Mouse (Mus musculus) adrenal gland, postnatal 25 days (tissue): ENCODE measurements at regions not wholly inside any gene's neighbourhood (a gene's known extent, or its start where the extent isn't known, plus 50 kb on each side); places are given as distances from the start of the nearest gene placed in this dataset.
A peak's percentile ranks its signal among the peaks of the same experiment; 100 is the strongest.

ENCODE experiments used
- DNase-seq: peaks from one replicate; pipeline ENCODE4 v3.0.0; 2021; ENCODE audit warnings: mixed read lengths

DNA sequence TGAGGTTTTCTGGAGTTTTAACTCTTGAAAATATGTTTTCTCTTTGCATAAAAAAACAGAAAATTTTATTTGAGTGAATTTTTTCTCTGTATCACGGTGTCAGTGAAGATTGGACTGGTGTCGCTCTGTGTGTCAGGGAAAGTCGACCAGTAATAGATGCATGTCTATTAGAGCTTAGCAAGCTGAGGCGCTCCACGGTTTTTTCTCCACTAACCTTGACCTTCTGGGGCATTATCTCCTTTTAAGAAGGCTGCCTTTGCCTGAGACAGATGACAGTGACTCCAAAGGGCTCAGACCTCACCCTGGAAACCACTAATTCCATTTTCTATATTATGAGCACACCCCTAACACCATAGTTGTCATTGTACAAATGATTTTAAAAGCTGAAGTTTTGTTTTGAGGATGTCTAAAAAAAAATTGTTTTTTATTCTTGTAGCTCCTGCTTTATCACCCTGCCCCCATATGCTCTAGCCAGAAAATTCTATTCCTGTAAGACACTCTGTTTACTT lies 561.8 kb downstream of the Gm43517 start:
- no peak for DNase-seq

DNA sequence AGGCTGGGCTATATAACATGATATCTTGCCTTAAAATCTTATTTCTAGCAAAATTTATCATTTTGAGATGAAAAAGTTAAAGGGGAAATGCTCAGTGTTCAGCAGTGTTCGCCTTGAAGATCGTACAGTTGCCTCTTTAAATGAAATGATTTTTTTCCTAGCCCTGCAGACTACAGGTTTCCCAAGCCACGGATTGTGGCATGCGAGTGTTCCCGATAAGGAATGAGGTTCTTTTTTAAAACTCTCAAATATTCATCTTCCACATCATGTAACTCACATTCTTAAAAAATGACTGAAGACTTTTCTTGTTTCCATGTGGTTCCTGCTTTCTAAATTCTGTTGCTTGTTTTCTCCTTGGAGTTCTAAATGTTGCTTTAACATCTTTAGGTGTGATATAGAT lies 566.0 kb downstream of the Gm43517 start:
- no peak for DNase-seq

DNA sequence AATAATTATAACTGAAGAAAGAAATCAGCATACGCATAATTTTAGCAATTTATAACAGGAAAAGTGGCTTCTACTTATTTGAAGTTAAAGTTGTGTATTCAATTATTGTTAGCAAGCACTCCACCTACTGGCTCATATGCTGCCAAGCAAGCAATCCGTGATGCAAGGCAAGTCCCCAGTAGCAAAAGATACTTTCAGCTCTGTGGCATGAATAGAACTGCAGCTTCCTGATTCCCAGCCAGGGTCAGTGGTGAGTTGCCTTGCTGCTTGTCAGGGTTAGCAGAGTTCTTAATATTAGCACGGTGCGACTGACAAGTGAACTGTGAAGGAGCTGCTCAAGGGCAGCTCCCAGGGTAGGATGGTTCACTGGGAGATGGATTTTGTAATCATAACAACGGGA lies 566.8 kb downstream of the Gm43517 start:
- peak; percentile 8 for DNase-seq

- no peak for DNase-seq
These were observed 583.1 kb downstream of the Gm43517 start for GRCm38 (mm10) chr12:49968072-49968471.

DNA sequence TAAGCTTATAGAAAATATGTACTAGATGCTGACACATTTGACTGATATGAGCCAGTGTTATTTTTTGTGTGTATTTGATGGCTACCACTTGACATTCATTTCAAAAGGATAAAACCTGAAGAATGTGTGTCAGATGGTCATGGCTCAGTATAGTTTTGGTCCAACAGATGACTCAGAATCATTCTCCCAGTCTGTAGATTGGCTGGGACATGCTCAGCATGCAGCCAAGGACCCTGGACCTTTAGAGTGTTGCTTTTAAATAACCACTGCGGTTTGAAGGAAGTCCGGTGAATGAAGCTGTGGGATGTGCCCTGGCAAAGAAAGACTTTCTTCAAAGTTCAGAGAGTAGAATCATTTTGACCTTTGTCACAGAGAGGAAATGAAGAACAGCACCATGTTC lies 584.6 kb downstream of the Gm43517 start:
- DNase-seq: no peak

- no peak for DNase-seq
These were observed 589.8 kb downstream of the Gm43517 start for GRCm38 (mm10) chr12:49974591-49975323.

DNA sequence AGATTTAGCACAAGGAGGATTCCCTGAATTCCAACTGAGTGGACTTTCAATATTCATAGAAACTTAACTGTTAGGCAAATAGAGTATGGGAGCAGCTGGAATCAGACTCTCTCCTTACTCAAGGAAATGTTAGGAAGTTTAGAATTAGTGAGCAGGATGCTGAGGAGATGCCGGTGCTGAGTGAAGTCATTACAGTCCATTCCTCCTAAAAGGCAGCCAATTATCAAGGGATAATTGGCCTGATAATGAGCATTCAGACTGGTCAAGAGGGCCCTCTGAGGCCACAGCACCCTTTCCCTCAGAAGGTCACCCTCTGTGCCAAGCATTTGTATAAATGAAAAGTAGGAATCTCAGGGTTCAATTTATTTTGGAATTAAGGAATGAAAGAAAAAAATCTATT lies 590.6 kb downstream of the Gm43517 start:
- DNase-seq: no peak

DNA sequence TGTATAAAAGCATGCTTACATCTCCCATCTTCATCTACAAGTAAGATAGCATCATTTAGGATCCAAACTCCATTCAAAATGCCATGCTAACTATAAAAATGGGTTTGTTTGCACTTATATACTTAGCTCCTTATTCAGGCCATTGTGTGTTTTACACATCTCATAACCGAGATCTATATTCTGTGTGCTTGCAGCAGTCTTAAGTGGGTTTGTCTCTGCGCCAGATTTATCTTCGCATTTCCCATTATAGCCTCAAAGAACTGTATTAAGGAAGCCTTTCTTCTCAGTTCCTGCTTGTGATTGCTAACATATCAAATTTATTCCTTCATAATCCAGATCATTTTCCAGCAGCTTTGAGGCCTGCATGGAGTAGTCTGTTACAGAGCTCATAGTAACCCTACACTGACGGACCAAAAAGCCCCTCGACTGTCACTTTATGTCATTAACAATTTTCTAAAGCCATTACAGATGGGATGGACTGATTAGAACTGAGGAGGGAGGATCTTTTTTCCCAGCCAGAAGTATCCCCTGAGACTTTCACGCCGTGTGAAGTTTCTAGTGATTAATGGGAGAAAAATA lies 607.6 kb downstream of the Gm43517 start:
- DNase-seq: no peak

DNA sequence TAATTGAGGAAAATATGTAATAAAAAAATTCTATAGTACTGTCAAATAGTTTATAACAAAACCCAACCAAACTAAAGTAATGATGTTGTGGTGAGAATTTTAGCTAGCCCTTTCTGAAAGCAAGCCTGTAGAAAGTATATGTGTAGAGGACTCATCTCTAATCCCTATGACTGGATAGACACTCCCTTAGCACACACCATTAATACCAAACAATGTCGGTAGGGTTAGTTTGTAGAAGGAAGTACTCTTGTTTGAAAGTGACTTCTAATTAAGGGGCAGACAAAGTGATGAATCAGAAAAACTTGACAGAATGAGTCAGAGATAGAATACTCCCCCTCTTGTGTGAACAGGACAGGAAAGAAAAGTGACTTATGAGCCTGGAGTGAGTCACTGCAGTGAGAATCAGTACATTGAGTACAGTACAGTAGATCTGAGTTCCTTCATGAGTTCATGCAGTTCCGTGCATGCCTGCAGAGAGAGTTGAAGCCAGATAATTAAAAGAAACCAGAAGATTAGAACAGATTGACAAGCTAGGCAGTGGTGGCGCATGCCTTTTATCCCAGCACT lies 610.0 kb downstream of the Prkd1 start:
- no peak for DNase-seq

GRCm38 (mm10) chr12:50061286-50061685 lies 587.6 kb downstream of the Prkd1 start:
- no peak for DNase-seq

GRCm38 (mm10) chr12:50066394-50066793 lies 582.5 kb downstream of the Prkd1 start:
- DNase-seq: no peak

- no peak for DNase-seq
These were observed 577.1 kb downstream of the Prkd1 start for GRCm38 (mm10) chr12:50071797-50072196.

DNA sequence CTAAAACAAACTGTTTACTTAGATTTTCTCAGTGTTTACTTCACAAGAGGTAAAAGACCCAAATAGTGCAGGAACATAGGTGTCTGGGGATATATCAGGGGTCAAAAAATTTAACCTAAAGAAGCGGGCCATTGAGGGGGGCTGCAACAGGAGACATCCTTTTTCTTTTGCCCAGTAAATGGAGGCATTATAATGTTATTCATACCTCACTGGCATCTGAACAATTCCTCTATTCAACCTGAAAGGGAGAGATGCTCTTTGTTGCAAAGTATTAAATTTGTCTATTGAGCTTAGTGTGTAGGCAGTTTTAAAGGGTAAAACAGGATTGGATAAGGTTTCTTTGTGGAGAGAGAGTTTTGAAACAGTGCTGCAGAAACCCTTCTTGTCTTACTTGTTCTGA lies 576.5 kb downstream of the Prkd1 start:
- no peak for DNase-seq

GRCm38 (mm10) chr12:50073684-50074083 lies 575.2 kb downstream of the Prkd1 start:
- no peak for DNase-seq

GRCm38 (mm10) chr12:50081157-50081556 lies 567.7 kb downstream of the Prkd1 start:
- DNase-seq: no peak

- no peak for DNase-seq
These were observed 567.3 kb downstream of the Prkd1 start for GRCm38 (mm10) chr12:50081571-50081970.

DNA sequence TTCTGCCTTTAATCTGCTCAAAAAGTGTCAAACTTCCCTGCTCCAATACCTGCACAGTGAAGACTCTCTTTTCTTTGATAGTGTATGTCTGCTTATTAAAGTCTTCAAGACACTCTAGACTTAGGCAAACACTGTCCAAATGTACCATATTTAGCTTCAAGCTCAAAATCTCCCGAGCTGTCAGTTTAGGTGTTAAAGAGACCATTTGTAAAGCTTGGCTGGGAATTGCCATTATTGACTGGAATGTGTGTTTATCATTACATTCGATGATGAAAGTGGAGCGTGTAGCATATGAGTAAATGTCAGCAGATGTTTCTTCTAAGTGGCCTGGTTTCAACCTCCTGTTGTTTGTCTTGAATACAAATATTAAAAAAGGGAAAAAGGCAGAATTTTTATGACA lies 564.4 kb downstream of the Prkd1 start:
- no peak for DNase-seq

GRCm38 (mm10) chr12:50111246-50112044 lies 537.5 kb downstream of the Prkd1 start:
- no peak for DNase-seq

DNA sequence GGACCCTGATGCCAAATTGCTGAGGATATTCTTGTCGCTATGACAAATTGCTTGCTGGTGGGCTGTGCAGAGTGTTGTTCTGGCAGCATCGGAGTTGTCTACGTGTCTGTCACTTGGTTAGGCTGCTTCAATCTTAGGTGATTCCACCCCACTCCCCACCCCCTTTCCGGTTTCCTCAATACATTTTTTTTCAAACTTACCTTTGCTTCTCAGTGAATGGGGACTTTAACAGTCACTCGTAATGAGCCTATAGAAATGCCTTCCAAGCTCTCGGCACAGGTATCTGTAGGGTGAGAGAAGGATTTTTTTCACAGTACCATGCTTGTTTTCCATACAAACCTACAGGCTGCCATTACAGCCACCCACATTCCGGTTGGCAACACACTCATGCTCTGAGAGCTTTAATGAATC lies 536.8 kb downstream of the Prkd1 start:
- DNase-seq: no peak

DNA sequence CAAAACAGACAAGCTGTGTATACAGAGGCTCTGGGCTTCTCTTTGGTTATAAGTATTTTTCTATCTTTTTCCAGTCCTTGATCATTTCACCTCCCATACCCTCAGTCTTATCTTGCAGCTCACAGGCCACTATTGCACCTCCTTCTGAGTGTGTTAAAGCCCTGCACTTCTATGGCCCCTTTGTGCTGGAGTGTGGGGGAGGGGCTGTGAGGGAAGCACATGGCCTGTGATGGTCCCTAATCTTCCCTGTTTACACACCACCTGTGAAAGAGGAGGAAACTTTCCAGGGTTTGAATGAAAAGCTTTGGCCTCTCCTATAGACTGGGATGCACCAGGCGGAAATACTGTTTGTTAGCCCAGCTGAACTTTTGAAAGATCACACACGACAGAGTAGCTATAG lies 533.0 kb downstream of the Prkd1 start:
- DNase-seq: no peak

GRCm38 (mm10) chr12:50118346-50118745 lies 530.6 kb downstream of the Prkd1 start:
- no peak for DNase-seq

DNA sequence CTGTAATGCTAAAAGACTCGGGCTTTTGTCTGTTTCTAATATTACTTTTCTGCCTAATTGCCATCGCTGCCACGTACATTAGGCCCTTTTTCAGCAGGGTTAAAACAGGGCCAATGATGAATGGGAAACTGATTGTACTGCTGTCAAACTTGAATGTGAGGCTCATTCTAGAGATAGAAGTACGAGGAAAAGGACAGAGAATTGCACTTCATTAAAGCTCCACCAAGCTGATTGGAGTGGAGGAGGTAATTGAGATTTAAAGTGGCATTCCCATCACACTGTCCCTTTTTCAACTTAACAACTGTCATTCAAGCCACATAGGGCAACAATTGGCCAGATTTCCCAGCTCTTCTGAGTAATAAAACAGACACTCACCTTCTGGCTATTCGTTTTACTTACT lies 526.8 kb downstream of the Prkd1 start:
- DNase-seq: no peak

- DNase-seq: no peak
These were observed 525.9 kb downstream of the Prkd1 start for GRCm38 (mm10) chr12:50122971-50123370.
